Mouse (Mus musculus) neutrophil, adult 59 days (primary cell): Measurements from ENCODE around the gene Ube2a. TPM values are rescaled to one million over a fixed set of nuclear protein-coding genes. Genes with fewer than 3 reads are reported as not detected.

ENCODE experiments used
- total RNA-seq, 2 experiments: library from RNA; stranded (reverse); gene quantifications; 1 replicate in 1 of 2; 2 replicates in 1 of 2; pipeline ENCODE4 v1.2.4; 2023

Gene Ube2a
- total RNA-seq, result 10 to 100 TPM; 59.3 to 71.7 TPM

DNA sequence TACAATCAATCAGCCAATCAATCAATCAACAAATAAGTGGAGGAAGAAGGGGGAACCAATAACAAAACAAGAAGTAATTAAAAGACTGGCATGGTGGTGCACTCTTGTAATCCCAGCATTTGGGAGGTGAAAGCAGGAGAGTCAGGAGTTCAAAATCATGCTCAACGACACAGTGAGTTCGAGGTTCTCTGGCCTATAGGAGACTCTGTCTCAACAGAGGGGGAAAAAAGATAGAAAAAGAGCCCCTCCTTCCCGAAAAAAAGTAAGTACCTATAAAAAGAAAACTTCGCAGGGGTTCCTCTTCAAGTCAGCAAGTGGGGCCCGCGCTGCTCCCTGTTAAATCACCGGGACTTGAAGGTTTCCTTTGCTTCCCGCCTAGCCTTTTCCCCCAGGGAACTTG lies at the start of gene Ube2a, which contains the start of gene C330007P06Rik:
Gene Ube2a, plus strand, starts transcription at position 136 of the 400 bp plus-strand sequence.
Gene C330007P06Rik, minus strand, starts transcription at position 347 of the 400 bp plus-strand sequence.

DNA sequence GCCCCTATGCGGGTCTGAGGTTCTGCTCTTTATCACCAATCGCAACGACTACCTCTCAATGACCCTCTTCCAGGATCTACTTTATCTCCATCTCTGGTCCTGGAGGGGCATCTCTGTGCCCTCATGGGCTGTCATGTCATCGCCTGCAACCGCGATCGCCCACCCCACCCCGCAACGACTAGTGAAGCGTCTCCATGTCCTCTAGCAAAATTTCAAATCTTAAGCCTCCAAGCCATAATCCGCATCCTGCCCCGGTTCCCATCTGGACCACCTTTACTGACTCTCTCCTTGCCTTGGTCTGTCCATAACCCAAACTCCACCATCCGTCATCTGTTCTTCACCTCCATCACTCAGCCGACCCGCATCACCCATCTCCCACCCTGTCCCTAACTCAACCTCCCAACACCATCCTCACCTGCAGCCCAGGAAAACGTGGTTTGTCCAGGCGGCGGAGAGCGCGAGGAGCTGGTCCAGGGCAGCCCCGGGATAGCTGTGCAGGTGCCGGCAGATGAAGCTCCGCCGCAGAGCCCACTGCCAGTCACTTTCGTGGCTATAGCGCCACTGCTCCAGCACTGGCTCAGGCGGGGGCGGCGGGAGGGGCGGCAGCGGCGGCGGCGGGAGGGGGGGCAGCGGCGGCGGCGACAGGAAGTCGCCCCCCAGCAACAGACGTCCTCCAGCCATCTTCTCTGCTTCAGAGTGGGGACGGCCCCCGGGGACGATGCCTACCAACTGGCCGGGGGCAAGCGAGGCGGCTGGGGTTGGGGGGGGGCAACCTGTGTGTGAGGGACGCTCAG lies 28.8 kb downstream of the Ube2a start, which contains the start of gene Nkrf:
Gene Nkrf, minus strand, starts transcription at position 579 of the 794 bp plus-strand sequence.

Other genes starting within 250 kb of the Ube2a start
- gene Akap17b, start 228.5 kb upstream of the Ube2a start, total RNA-seq, result under 1 TPM; 0.53 to 0.75 TPM
- gene Slc25a43, start 130.2 kb upstream of the Ube2a start, total RNA-seq, result 1 to 10 TPM; 1.9 to 2.2 TPM
- 100 to 1,000 TPM; 287 to 314 TPM for gene Slc25a5, start 78.2 kb upstream of the Ube2a start, total RNA-seq
- 10 to 100 TPM; 24.7 to 27.5 TPM for gene C330007P06Rik, start 211 bp downstream of the Ube2a start, total RNA-seq
- gene Nkrf, start 29.0 kb downstream of the Ube2a start, total RNA-seq, result 1 to 10 TPM; 2.8 to 2.9 TPM
- gene Sept6, start 117.9 kb downstream of the Ube2a start, total RNA-seq, result 10 to 100 TPM; 22.5 to 27.0 TPM
- gene Sowahd, start 174.9 kb downstream of the Ube2a start, total RNA-seq, result under 1 TPM in 1 of 2 experiments, not detected in 1; 0.44 TPM
- 100 to 1,000 TPM; 356 to 442 TPM for gene Rpl39, start 211.5 kb downstream of the Ube2a start, total RNA-seq
- gene Upf3b, start 236.4 kb downstream of the Ube2a start, total RNA-seq, result 10 to 100 TPM; 11.0 to 12.4 TPM